13 mouse cellular contexts compared by ENCODE assay signal in the genomic region with DNA sequence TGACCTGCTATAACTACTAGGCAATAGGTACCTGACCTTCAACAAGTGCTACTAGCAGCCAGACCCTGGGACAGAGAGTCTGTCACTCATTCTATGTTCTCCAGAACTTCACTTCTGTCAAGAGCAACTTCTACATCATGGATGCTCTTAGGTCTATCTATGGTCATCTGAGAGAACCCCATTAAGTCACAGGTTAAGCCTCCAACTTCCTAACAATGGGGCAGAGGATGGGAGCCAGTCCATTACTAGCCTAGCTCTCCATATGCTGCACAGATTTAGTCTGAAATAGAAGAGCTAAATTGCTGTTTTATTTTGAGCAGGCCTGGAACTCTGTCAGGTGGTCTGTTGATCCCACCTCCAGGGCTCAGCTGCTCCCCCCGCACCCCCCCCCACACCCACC. TPM values are rescaled to one million over a fixed set of nuclear protein-coding genes. Genes with fewer than 3 reads are reported as not detected.
DNase-seq lines count a peak whose midpoint lies in the region; ATAC-seq and TF ChIP-seq lines count a peak whose summit lies in the region.
"Had no signal": no experiment of that assay in that cellular context is flagged by ENCODE, and none has a peak within 500 bp of the region (broad histone marks: within the 10 kb centered on the region; RNA-seq: fewer than 3 reads in every experiment).

No protein-coding gene starts in this region.

- H3K4me1 ChIP-seq in forebrain, embryonic 11.5 days (replicated peaks; ENCODE audit: control insufficient read depth, insufficient read depth, low read length): peaks cover 8% of the 10 kb centered on the region; the same call in 1 of the 2 replicates
- H3K4me1 ChIP-seq in hindbrain, postnatal 0 days (ENCODE audit: insufficient read depth, low read length): peaks cover 19% of the 10 kb centered on the region
- peaks cover 20% of the 10 kb centered on the region for H3K4me1 ChIP-seq in kidney, embryonic 16.5 days (ENCODE audit: insufficient read depth, low read length)

- no peak for TF ChIP-seq POLR2A in myocyte (IDR thresholded peaks at IDR 0.05; ENCODE audit: insufficient read length, low read depth)

- H3K4me2 ChIP-seq in forebrain, embryonic 11.5 days (ENCODE audit: low read depth, low read length, severe bottlenecking): peak overlapping the region; percentile 79
- H3K4me2 ChIP-seq in hindbrain, postnatal 0 days (ENCODE audit: low read depth, low read length): peak overlapping the region; percentile 72
- H3K4me2 ChIP-seq in myocyte (ENCODE audit: low read depth): peak overlapping the region; percentile 98
- H3K4me2 ChIP-seq in kidney, embryonic 16.5 days (replicated peaks; ENCODE audit: low read depth, low read length): no peak overlapping the region

- no peak overlapping the region for H3ac ChIP-seq in myocyte (ENCODE audit: control insufficient read depth, insufficient read length)

- H3K27me3 ChIP-seq in forebrain, embryonic 11.5 days (ENCODE audit: control insufficient read depth, insufficient read depth, low read length): no peaks in the 10 kb centered on the region
- no peaks in the 10 kb centered on the region for H3K27me3 ChIP-seq in hindbrain, postnatal 0 days (ENCODE audit: insufficient read depth, low read length)
- H3K27me3 ChIP-seq in myocyte (ENCODE audit: control insufficient read depth, insufficient read depth, insufficient read length): no peaks in the 10 kb centered on the region
- H3K27me3 ChIP-seq in kidney, embryonic 16.5 days (ENCODE audit: insufficient read depth, low read length): no peaks in the 10 kb centered on the region

- no peak for TF ChIP-seq CTCF in hindbrain, postnatal 0 days (IDR thresholded peaks at IDR 0.05; ENCODE audit: low read depth)

- no peak for ATAC-seq in forebrain, embryonic 11.5 days (replicated peaks; ENCODE audit: low FRiP score)
- ATAC-seq in hindbrain, postnatal 0 days: no peak
- no peak for ATAC-seq in kidney, embryonic 16.5 days (ENCODE audit: low FRiP score, low TSS enrichment)

- H3K9me3 ChIP-seq in forebrain, embryonic 11.5 days (ENCODE audit: control insufficient read depth, low read length): no peaks in the 10 kb centered on the region
- H3K9me3 ChIP-seq in hindbrain, postnatal 0 days (ENCODE audit: low read length): no peaks in the 10 kb centered on the region
- no peaks in the 10 kb centered on the region for H3K9me3 ChIP-seq in kidney, embryonic 16.5 days (ENCODE audit: low read length)

- H3K4me3 ChIP-seq in forebrain, embryonic 11.5 days (ENCODE audit: low read depth, low read length): peak overlapping the region; percentile 82
- H3K4me3 ChIP-seq in hindbrain, postnatal 0 days (ENCODE audit: low read length): peak overlapping the region; percentile 68
- H3K4me3 ChIP-seq in myocyte: peak overlapping the region; percentile 50
- H3K4me3 ChIP-seq in kidney, embryonic 16.5 days (ENCODE audit: low read length): no peak overlapping the region

- WGBS in forebrain, embryonic 11.5 days: 100% methylated on average over 1 of the region's 1 CpGs
- WGBS in hindbrain, postnatal 0 days: 17% methylated on average over 1 of the region's 1 CpGs
- WGBS in kidney, embryonic 16.5 days: 100% methylated on average over 1 of the region's 1 CpGs

- intact Hi-C loops in heart, postnatal 10 days (cut with DNase I): no loop called here

- H3K27ac ChIP-seq in forebrain, embryonic 11.5 days (ENCODE audit: low read depth, low read length): no peak overlapping the region
- peak overlapping the region; percentile 92 for H3K27ac ChIP-seq in hindbrain, postnatal 0 days
- no peak overlapping the region for H3K27ac ChIP-seq in kidney, embryonic 16.5 days (ENCODE audit: low read length)

- peak; percentile 77 for DNase-seq in heart, adult 11 months
- DNase-seq in heart, postnatal 10 days: no peak
- no peak for DNase-seq in forebrain, embryonic 11.5 days (ENCODE audit: low spot score)
- no peak for DNase-seq in hindbrain, postnatal 0 days (ENCODE audit: low spot score)
- no peak for DNase-seq in ovary, postnatal 14 days (ENCODE audit: low spot score)
- DNase-seq in thymus, postnatal 36 days: no peak
- DNase-seq: embryo, embryonic 11 days; kidney, postnatal 10 days; lung, postnatal 14 days; thymus, postnatal 4 days had no signal

- peaks cover 43% of the 10 kb centered on the region for H3K79me2 ChIP-seq in myocyte (ENCODE audit: control insufficient read depth, insufficient read depth)

- no peaks in the 10 kb centered on the region for H3K36me3 ChIP-seq in forebrain, embryonic 11.5 days (ENCODE audit: control insufficient read depth, insufficient read depth, low read length)
- H3K36me3 ChIP-seq in hindbrain, postnatal 0 days (ENCODE audit: insufficient read depth, low read length): no peaks in the 10 kb centered on the region
- peaks cover 4% of the 10 kb centered on the region for H3K36me3 ChIP-seq in myocyte (ENCODE audit: control insufficient read depth, insufficient read depth)
- H3K36me3 ChIP-seq in kidney, embryonic 16.5 days (ENCODE audit: insufficient read depth, low read length): no peaks in the 10 kb centered on the region
- H3K36me3 ChIP-seq: G1E had no signal

- H3K9ac ChIP-seq in forebrain, embryonic 11.5 days (ENCODE audit: low read length): no peak overlapping the region; the same call in 1 of the 2 replicates
- no peak overlapping the region for H3K9ac ChIP-seq in hindbrain, postnatal 0 days (replicated peaks; ENCODE audit: low read length)
- no peak overlapping the region for H3K9ac ChIP-seq in kidney, embryonic 16.5 days (replicated peaks; ENCODE audit: low read length)

TF ChIP-seq in myocyte, 11 proteins besides CTCF, POLR2A, EP300 and RAD21:
- TF ChIP-seq SRF (IDR thresholded peaks at IDR 0.05; ENCODE audit: control insufficient read depth, insufficient read length, low read depth) (no peak), CEBPB (IDR thresholded peaks at IDR 0.05; ENCODE audit: insufficient read depth, poor library complexity, severe bottlenecking) (no peak), TCF3 (IDR thresholded peaks at IDR 0.05; ENCODE audit: insufficient read length, low read depth) (no peak), TCF12 (IDR thresholded peaks at IDR 0.05; ENCODE audit: insufficient read depth, poor library complexity, severe bottlenecking) (no peak), REST (IDR thresholded peaks at IDR 0.05; ENCODE audit: insufficient read depth, insufficient read length) (no peak), MAX (IDR thresholded peaks at IDR 0.05; ENCODE audit: low read depth) (no peak), MYOG (IDR thresholded peaks at IDR 0.05; ENCODE audit: control insufficient read depth in 1 of 3, insufficient read depth in 1 of 3, insufficient read length in 2 of 3, low read depth in 2 of 3) (no peak), E2F4 (IDR thresholded peaks at IDR 0.05; ENCODE audit: insufficient read depth) (no peak), POLR2AphosphoS2 (IDR thresholded peaks at IDR 0.05; ENCODE audit: insufficient read length, low read depth) (no peak), USF1 (IDR thresholded peaks at IDR 0.05; ENCODE audit: low read depth) (no peak), MYOD1 (IDR thresholded peaks at IDR 0.05; ENCODE audit: control insufficient read depth in 1 of 3, insufficient read length in 2 of 3, low read depth in 2 of 3) (no peak)
TF ChIP-seq in myocyte: peak in this region for 0.

RNA-seq across cellular contexts. Expression of gene Dtx4, which starts 2.3 kb away (rescaled TPM):
- 10 to 100 TPM in 1 of 2 experiments, 1 to 10 TPM in 1; 9.6 to 10.7 TPM for total RNA-seq in heart, postnatal 10 days (2021)
- 39.8 and 40.2 TPM in 2 replicates for polyA plus RNA-seq in forebrain, embryonic 11.5 days (2014; fragmentation: Nextera tagmentation; extraction: Ambion mirVana)
- 54.7 and 55.6 TPM in 2 replicates for total RNA-seq in hindbrain, postnatal 0 days (2014; rRNA removed)
- polyA plus RNA-seq in hindbrain, postnatal 0 days (2015; fragmentation: Nextera tagmentation; extraction: Ambion mirVana): 23.3 and 24.6 TPM in 2 replicates
- 21.2 TPM for polyA plus RNA-seq in myocyte (2012; fragmentation: generic; extraction: Trizol)
- 6.1 and 6.6 TPM in 2 replicates for polyA plus RNA-seq in kidney, embryonic 16.5 days (2015; fragmentation: Nextera tagmentation; extraction: Ambion mirVana)
- polyA plus RNA-seq: G1E had no signal

RNA-seq across cellular contexts. Expression of gene Mpeg1, which starts 38.4 kb away (rescaled TPM):
- total RNA-seq in heart, postnatal 10 days (2021): 1 to 10 TPM; 4.8 to 5.3 TPM
- polyA plus RNA-seq in forebrain, embryonic 11.5 days (2014; fragmentation: Nextera tagmentation; extraction: Ambion mirVana): 0.28 and 0.41 TPM in 2 replicates
- 2.5 and 3.1 TPM in 2 replicates for total RNA-seq in hindbrain, postnatal 0 days (2014; rRNA removed)
- 1.0 and 1.2 TPM in 2 replicates for polyA plus RNA-seq in hindbrain, postnatal 0 days (2015; fragmentation: Nextera tagmentation; extraction: Ambion mirVana)
- 0.06 TPM for polyA plus RNA-seq in myocyte (2012; fragmentation: generic; extraction: Trizol)
- 0.54 and 0.62 TPM in 2 replicates for polyA plus RNA-seq in kidney, embryonic 16.5 days (2015; fragmentation: Nextera tagmentation; extraction: Ambion mirVana)
- polyA plus RNA-seq: G1E had no signal

RNA-seq across cellular contexts. Expression of gene Fam111a, which starts 46.6 kb away (rescaled TPM):
- total RNA-seq in heart, postnatal 10 days (2021): 10 to 100 TPM in 1 of 2 experiments, 1 to 10 TPM in 1; 9.8 to 12.1 TPM
- 25.0 and 28.7 TPM in 2 replicates for polyA plus RNA-seq in forebrain, embryonic 11.5 days (2014; fragmentation: Nextera tagmentation; extraction: Ambion mirVana)
- total RNA-seq in hindbrain, postnatal 0 days (2014; rRNA removed): 1.9 and 4.8 TPM in 2 replicates
- 3.2 and 3.3 TPM in 2 replicates for polyA plus RNA-seq in hindbrain, postnatal 0 days (2015; fragmentation: Nextera tagmentation; extraction: Ambion mirVana)
- 5.4 TPM for polyA plus RNA-seq in myocyte (2012; fragmentation: generic; extraction: Trizol)
- polyA plus RNA-seq in kidney, embryonic 16.5 days (2015; fragmentation: Nextera tagmentation; extraction: Ambion mirVana): 24.3 and 26.0 TPM in 2 replicates
